Mouse (Mus musculus) liver, embryonic 15.5 days (tissue): ENCODE data around the gene Tmc8. TPM values are rescaled to one million over a fixed set of nuclear protein-coding genes. Genes with fewer than 3 reads are reported as not detected.

Source experiments
- ATAC-seq: fragments of 200-750 bp; cut with Nextera tagmentation; 2 replicates; pipeline ENCODE4 v1.8.0; 2017; ENCODE audit warnings: moderate number of reproducible peaks, mild to moderate bottlenecking, moderate library complexity; ENCODE audit not compliant: insufficient read depth
- H3K27ac ChIP-seq: fragments of 300-500 bp; sonication (generic); replicated peaks from 2 replicates; pipeline ENCODE4 v1.5.1; 2015; ENCODE audit warnings: mild to moderate bottlenecking, inconsistent platforms
- H3K27me3 ChIP-seq: fragments of 300-500 bp; sonication (generic); 2 replicates; pipeline ENCODE4 v1.6.1; 2015; ENCODE audit warnings: mild to moderate bottlenecking, inconsistent platforms
- H3K36me3 ChIP-seq: fragments of 300-500 bp; sonication (generic); replicated peaks from 2 replicates; pipeline ENCODE4 v1.6.1; 2015; ENCODE audit warnings: moderate library complexity, mild to moderate bottlenecking, inconsistent platforms
- H3K4me1 ChIP-seq: fragments of 300-500 bp; sonication (generic); replicated peaks from 2 replicates; pipeline ENCODE4 v1.6.1; 2015; ENCODE audit warnings: inconsistent platforms
- H3K4me2 ChIP-seq: fragments of 300-500 bp; sonication (generic); 2 replicates; pipeline ENCODE4 v1.6.1; 2015; ENCODE audit warnings: moderate library complexity, mild to moderate bottlenecking, inconsistent platforms
- H3K4me3 ChIP-seq: fragments of 300-500 bp; sonication (generic); replicated peaks from 2 replicates; pipeline ENCODE4 v1.5.1; 2015; ENCODE audit warnings: mild to moderate bottlenecking, inconsistent platforms
- H3K9ac ChIP-seq: fragments of 300-500 bp; sonication (generic); 2 replicates; pipeline ENCODE4 v1.6.1; 2015; ENCODE audit warnings: moderate library complexity, mild to moderate bottlenecking, inconsistent platforms
- H3K9me3 ChIP-seq: fragments of 300-500 bp; sonication (generic); replicated peaks from 2 replicates; pipeline ENCODE4 v1.6.1; 2016; ENCODE audit warnings: inconsistent platforms
- WGBS: fragments of 180-500 bp; shearing (Covaris S2); methylation state at CpG from one replicate; pipeline ENCODE4 v1.1.7; 2015; ENCODE audit warnings: mixed read lengths; ENCODE audit not compliant: insufficient replicate concordance; 5-methylcytosine and 5-hydroxymethylcytosine counted together
- polyA plus RNA-seq: library from polyadenylated mRNA; unstranded; fragments of >200 nt; fragmentation: Nextera tagmentation; extraction: Ambion mirVana; gene quantifications from 2 replicates; pipeline ENCODE4 v1.2.1, GENCODE M21; 2015

The Tmc8 gene
- polyA plus RNA-seq, 1 experiment from 2014 or later, result 15.0 TPM

DNA sequence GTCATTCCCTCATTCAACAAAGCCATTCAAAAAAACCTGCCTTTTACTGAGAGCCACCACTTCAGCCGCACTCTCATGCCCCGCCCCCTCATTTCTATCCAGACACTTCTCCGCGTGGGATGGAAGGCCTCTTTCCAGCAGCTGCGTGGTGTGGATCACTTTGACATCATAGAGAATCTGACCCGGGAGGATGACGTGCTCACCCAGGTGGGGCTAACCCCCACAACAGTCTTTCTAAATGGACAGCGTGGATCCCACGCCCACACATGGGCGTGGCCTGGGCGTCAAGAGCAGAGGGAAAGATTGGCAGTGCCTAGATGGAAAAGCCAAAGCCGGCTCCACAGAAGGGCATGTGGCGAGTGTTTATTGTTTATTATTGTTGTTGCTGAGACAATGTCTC is 54.4 kb downstream of the Tmc8 start:
- 24% methylated on average over 13 of the region's 13 CpGs for WGBS

DNA sequence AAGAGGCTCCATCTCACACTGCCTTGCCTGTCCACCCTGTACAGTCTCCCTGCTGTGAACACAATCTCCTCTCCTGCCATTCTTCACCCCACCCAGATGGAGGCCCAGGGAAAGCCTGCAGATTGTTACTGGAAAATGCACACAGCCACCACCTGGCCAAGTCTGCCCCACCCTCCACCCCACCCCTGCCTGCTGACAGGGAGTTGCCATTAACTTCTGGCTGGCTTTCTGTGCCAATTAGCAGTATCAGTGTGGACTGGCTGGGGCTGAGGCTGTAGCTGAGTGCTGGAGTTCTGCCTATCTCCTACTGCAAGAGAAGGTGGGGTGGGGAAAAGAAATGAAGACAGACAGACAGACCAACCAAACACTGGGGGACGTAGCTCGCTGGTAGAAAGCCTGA is 56.7 kb downstream of the Tmc8 start:
- WGBS, result 15% methylated on average over 2 of the region's 2 CpGs
- Histone ChIP-seq H3K27ac (peak overlapping the region; percentile 90), H3K9ac (peak overlapping the region; percentile 38; the same call in 1 of the 2 replicates), H3K4me2 (peak overlapping the region; percentile 57), H3K36me3 (no peaks in the 10 kb centered on the region), H3K9me3 (no peaks in the 10 kb centered on the region), H3K4me1 (peaks cover 87% of the 10 kb centered on the region), H3K4me3 (0 out of 2 replicates have a peak overlapping the region, but pooled peaks have one; percentile 6), H3K27me3 (no peaks in the 10 kb centered on the region)
- ATAC-seq, result peak; percentile 96

More for the DNA sequence above, 54.4 kb downstream of the Tmc8 start:
- ATAC-seq, result no peak
- Histone ChIP-seq H3K4me2 (peak overlapping the region; percentile 58), H3K4me3 (peak overlapping the region; percentile 29; the same call in 1 of the 2 replicates), H3K9me3 (no peaks in the 10 kb centered on the region), H3K36me3 (no peaks in the 10 kb centered on the region), H3K27ac (peak overlapping the region; percentile 90), H3K4me1 (peaks cover 96% of the 10 kb centered on the region), H3K27me3 (no peaks in the 10 kb centered on the region), H3K9ac (no peak overlapping the region)

DNA sequence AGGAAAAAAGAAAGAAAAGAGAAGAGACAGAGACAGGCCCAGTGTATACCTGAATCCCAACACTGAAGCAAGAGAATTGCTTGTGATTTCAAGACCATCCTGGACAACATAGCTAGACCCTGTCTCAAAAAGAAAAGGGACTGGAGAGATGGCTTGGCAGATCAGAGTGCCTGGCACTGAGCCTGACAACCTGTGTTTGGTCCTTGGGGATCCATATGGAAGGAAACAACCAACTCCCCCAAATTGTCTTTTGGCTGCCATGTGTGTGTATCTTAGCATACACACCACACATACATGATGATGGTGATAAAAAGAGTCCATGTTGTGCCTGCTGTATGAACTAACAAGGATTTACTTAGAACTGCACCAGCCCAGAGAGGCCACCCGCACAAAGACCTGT is 57.1 kb downstream of the Tmc8 start:
- Histone ChIP-seq H3K27me3 (no peaks in the 10 kb centered on the region), H3K4me3 (no peak overlapping the region), H3K36me3 (no peaks in the 10 kb centered on the region), H3K4me2 (peak overlapping the region; percentile 57), H3K9me3 (no peaks in the 10 kb centered on the region), H3K4me1 (peaks cover 83% of the 10 kb centered on the region), H3K9ac (peak overlapping the region; percentile 38), H3K27ac (peak overlapping the region; percentile 90)
- WGBS, result 34% methylated on average over 1 of the region's 1 CpGs
- peak; percentile 11; the same call in 1 of the 2 replicates for ATAC-seq

GRCm38 (mm10) chr11:117840910-117841309 is 59.0 kb downstream of the Tmc8 start:
- no peak for ATAC-seq
- no peak overlapping the region for H3K4me3 ChIP-seq
- peaks cover 78% of the 10 kb centered on the region for H3K4me1 ChIP-seq
- peak overlapping the region; percentile 90 for H3K27ac ChIP-seq
- no peaks in the 10 kb centered on the region for H3K27me3 ChIP-seq
- H3K9ac ChIP-seq, result no peak overlapping the region; the same call in 1 of the 2 replicates
- H3K4me2 ChIP-seq, result no peak overlapping the region; the same call in 1 of the 2 replicates
- no peaks in the 10 kb centered on the region for H3K36me3 ChIP-seq
- H3K9me3 ChIP-seq, result no peaks in the 10 kb centered on the region
- 55% methylated on average over 1 of the region's 1 CpGs for WGBS

Other genes with a start within 250 kb of the Tmc8 start
- gene Tnrc6c, start 127.8 kb upstream of the Tmc8 start, polyA plus RNA-seq, result 2.4 and 3.0 TPM in 2 replicates
- gene Tmc6, start 122 bp downstream of the Tmc8 start, polyA plus RNA-seq, result 51.0 and 57.8 TPM in 2 replicates
- gene 6030468B19Rik, start 15.6 kb downstream of the Tmc8 start, polyA plus RNA-seq, result 90.0 and 95.8 TPM in 2 replicates
- gene Gm20708, start 27.6 kb downstream of the Tmc8 start, polyA plus RNA-seq, result 0.28 and 0.45 TPM in 2 replicates
- gene Syngr2, start 27.6 kb downstream of the Tmc8 start, polyA plus RNA-seq, result 49.2 and 54.7 TPM in 2 replicates
- gene Afmid, start 43.8 kb downstream of the Tmc8 start, polyA plus RNA-seq, result 11.8 and 12.0 TPM in 2 replicates
- 136 and 138 TPM in 2 replicates for gene Tk1, start 44.0 kb downstream of the Tmc8 start, polyA plus RNA-seq
- gene Birc5, start 67.2 kb downstream of the Tmc8 start, polyA plus RNA-seq, result 306 and 347 TPM in 2 replicates
- gene Tmem235, start 78.7 kb downstream of the Tmc8 start, polyA plus RNA-seq, result not detected in 2 replicates
- 1.6 and 1.8 TPM in 2 replicates for gene Tha1, start 91.4 kb downstream of the Tmc8 start, polyA plus RNA-seq
- 7.3 and 7.5 TPM in 2 replicates for gene Socs3, start 188.0 kb downstream of the Tmc8 start, polyA plus RNA-seq
- 14.6 and 17.6 TPM in 2 replicates for gene Pgs1, start 204.2 kb downstream of the Tmc8 start, polyA plus RNA-seq